In the genomic region with DNA sequence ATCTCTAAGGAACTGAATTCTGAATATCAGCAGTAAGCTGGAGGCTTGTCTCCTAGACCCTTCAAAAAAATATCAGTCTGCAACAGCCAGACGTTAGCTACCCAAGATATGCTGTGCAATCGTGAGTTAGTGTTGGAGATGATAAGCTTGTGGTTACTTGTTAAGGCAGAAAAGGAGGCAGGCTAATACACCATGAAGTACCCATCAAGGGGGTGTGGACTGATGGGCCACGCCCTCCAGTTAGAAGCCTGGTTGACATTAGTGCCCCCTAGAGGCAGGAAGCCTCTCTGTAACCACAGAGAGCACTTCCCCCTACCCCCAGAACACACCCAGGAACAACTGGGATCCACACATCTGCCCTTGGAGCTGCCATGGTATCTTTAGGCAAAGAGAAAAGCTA, we compare ENCODE assay signal across 10 mouse cellular contexts. TPM values are rescaled to one million over a fixed set of nuclear protein-coding genes. Genes with fewer than 3 reads are reported as not detected.
DNase-seq lines count a peak whose midpoint lies in the region; ATAC-seq lines count a peak whose summit lies in the region.
"Had no signal": no experiment of that assay in that cellular context is flagged by ENCODE, and none has a peak within 500 bp of the region (broad histone marks: within the 10 kb centered on the region; RNA-seq: fewer than 3 reads in every experiment).

No protein-coding gene starts in this region.

- H3K9ac ChIP-seq in embryonic facial prominence, embryonic 14.5 days (ENCODE audit: low read depth, low read length): no peak overlapping the region
- H3K9ac ChIP-seq: heart, embryonic 13.5 days had no signal

- DNase-seq in adrenal gland, postnatal 14 days: peak; percentile 51
- no peak for DNase-seq in adrenal gland, adult 18-20 months (ENCODE audit: low spot score in 2 of 2)
- DNase-seq in lung, postnatal 36 days: peak; percentile 28
- no peak for DNase-seq in lung, postnatal 4 days
- DNase-seq in embryonic facial prominence, embryonic 14.5 days (ENCODE audit: low spot score): peak; percentile 33
- DNase-seq in urinary bladder, adult 18-20 months (ENCODE audit: low spot score in 2 of 2): no peak
- DNase-seq in layer of hippocampus, postnatal 36 days: no peak

- H3K4me1 ChIP-seq in embryonic facial prominence, embryonic 14.5 days (ENCODE audit: control insufficient read depth, insufficient read depth, low read length): peaks cover 13% of the 10 kb centered on the region

- H3K9me3 ChIP-seq in embryonic facial prominence, embryonic 14.5 days (ENCODE audit: control insufficient read depth, low read length): no peaks in the 10 kb centered on the region

- H3K27me3 ChIP-seq in embryonic facial prominence, embryonic 14.5 days (replicated peaks; ENCODE audit: control insufficient read depth, insufficient read depth, low read length): no peaks in the 10 kb centered on the region

- H3K27ac ChIP-seq in embryonic facial prominence, embryonic 14.5 days (replicated peaks; ENCODE audit: low read depth, low read length): no peak overlapping the region
- H3K27ac ChIP-seq: heart, embryonic 13.5 days had no signal

- no peak for ATAC-seq in embryonic facial prominence, embryonic 14.5 days (ENCODE audit: low read depth)
- ATAC-seq in megakaryocyte-erythroid progenitor cell, adult 5-6 weeks (replicated peaks; ENCODE audit: low FRiP score, low TSS enrichment, poor library complexity, severe bottlenecking): peak; percentile 87

- no peak overlapping the region for H3K4me3 ChIP-seq in embryonic facial prominence, embryonic 14.5 days (ENCODE audit: low read depth, low read length)
- H3K4me3 ChIP-seq: heart, embryonic 13.5 days had no signal

- H3K4me2 ChIP-seq in embryonic facial prominence, embryonic 14.5 days (ENCODE audit: low read depth, low read length): no peak overlapping the region
- H3K4me2 ChIP-seq: heart, embryonic 13.5 days had no signal

- WGBS in embryonic facial prominence, embryonic 14.5 days: 36% methylated on average over 3 of the region's 3 CpGs

- no peaks in the 10 kb centered on the region for H3K36me3 ChIP-seq in embryonic facial prominence, embryonic 14.5 days (ENCODE audit: control insufficient read depth, insufficient read depth, low read length)

RNA-seq across cellular contexts. Expression of gene Gsg1l, which starts 39.9 kb away (rescaled TPM):
- total RNA-seq in adrenal gland, postnatal 14 days (2021): 12.1 and 16.9 TPM in 2 replicates
- 10 to 100 TPM; 31.6 to 71.0 TPM for total RNA-seq in adrenal gland, adult 18-20 months (2021)
- polyA plus RNA-seq in embryonic facial prominence, embryonic 14.5 days (2014; fragmentation: Nextera tagmentation; extraction: Ambion mirVana): 2.0 and 2.7 TPM in 2 replicates
- total RNA-seq in megakaryocyte-erythroid progenitor cell, adult 5-6 weeks (2014; fragmentation: Nextera tagmentation): not detected in 2 replicates
- total RNA-seq in megakaryocyte-erythroid progenitor cell, adult 5-6 weeks (2017): not detected in 2 replicates
- 10 to 100 TPM; 12.6 to 12.7 TPM for total RNA-seq in layer of hippocampus, postnatal 36 days (2021)
- polyA plus RNA-seq: C2C12 had no signal

Comparison
In these comparisons a context has a peak if more than half of its experiments do, and no peak if none do; other contexts are left out.
1. DNase-seq: peak in adrenal gland, postnatal 14 days (single experiment), lung, postnatal 36 days (single experiment) and embryonic facial prominence, embryonic 14.5 days (single experiment); none in adrenal gland, adult 18-20 months (0 of 2), lung, postnatal 4 days (0 of 2), urinary bladder, adult 18-20 months (0 of 2) and layer of hippocampus, postnatal 36 days (0 of 2).
2. RNA of gene Gsg1l, which starts 39.9 kb away (total RNA-seq): 31.6 to 71.0 TPM in adrenal gland, adult 18-20 months, 12.1 to 16.9 TPM in adrenal gland, postnatal 14 days and 12.6 to 12.7 TPM in layer of hippocampus, postnatal 36 days; not detected in megakaryocyte-erythroid progenitor cell, adult 5-6 weeks; every median in the first group is over 10 times any median in the second.